In the genomic region with DNA sequence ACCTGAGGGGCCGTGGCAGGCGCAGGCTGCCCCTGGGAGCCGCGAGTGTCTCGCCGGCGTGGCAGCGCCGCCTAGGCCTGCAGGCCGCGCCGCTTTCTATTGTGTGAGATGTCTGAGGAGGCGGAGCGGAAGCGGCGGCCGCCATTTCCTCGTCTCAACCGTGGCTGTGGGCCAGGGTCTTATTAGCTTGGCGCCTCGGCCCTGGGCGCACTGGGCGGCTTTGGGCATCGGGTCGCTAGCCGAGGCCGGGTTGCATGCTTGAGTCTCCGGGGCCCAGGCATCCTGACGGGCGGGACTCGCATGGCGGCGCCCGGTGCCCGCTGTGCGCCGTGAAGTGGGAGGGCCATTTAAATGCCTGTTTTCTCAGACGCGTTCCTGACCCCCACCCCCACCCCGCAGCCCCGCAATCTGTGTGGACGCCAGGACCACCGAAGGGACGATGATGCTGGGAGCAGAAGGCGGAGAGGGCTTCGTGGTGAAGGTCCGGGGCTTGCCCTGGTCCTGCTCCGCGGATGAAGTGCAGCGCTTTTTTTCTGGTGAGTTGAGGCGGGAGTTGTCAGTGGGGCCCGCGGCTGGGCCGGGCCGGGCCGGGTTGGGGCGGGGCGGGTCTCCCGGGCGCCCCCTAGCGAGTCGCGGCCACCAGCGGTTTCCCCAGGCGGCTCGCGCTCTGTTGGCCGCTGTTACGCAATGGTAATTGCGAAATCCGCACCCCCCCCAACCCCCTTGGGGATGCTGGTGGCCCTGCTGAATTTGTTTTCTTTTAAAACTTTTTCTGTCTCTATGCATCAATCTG, we compare ENCODE assay signal across 8 mouse cellular contexts. TPM values are rescaled to one million over a fixed set of nuclear protein-coding genes. Genes with fewer than 3 reads are reported as not detected.
A peak's percentile ranks its signal among the peaks of the same experiment; 100 is the strongest.
DNase-seq lines count a peak whose midpoint lies in the region; ATAC-seq lines count a peak whose summit lies in the region.

No protein-coding gene starts in this region.

- H3K4me1 ChIP-seq in intestine, embryonic 14.5 days (replicated peaks; ENCODE audit: control insufficient read depth, insufficient read depth, low read length) = peaks cover 20% of the 10 kb centered on the region

- no peaks in the 10 kb centered on the region for H3K27me3 ChIP-seq in intestine, embryonic 14.5 days (replicated peaks; ENCODE audit: control insufficient read depth, insufficient read depth, low read length)

- H3K9me3 ChIP-seq in intestine, embryonic 14.5 days (ENCODE audit: control insufficient read depth, low read length) = no peaks in the 10 kb centered on the region

- peak overlapping the region; percentile 93 for H3K4me2 ChIP-seq in intestine, embryonic 14.5 days (ENCODE audit: low read length)

- under 1% methylated on average over 63 of the region's 71 CpGs for WGBS in intestine, embryonic 14.5 days

- peak overlapping the region; percentile 99 for H3K27ac ChIP-seq in intestine, embryonic 14.5 days (ENCODE audit: low read depth)

- ATAC-seq in intestine, embryonic 14.5 days (replicated peaks; ENCODE audit: low FRiP score, low TSS enrichment, low read depth) = peak; percentile 77
- peak; percentile 32 for ATAC-seq in megakaryocyte-erythroid progenitor cell, adult 5-6 weeks (replicated peaks; ENCODE audit: low FRiP score, low TSS enrichment, poor library complexity, severe bottlenecking)

- H3K9ac ChIP-seq in intestine, embryonic 14.5 days (ENCODE audit: low read length) = peak overlapping the region; percentile 86

- peaks cover 36% of the 10 kb centered on the region for H3K36me3 ChIP-seq in intestine, embryonic 14.5 days (ENCODE audit: control insufficient read depth, insufficient read depth, low read length)

- DNase-seq in adrenal gland, adult 18-20 months (ENCODE audit: low spot score in 2 of 2) = peak; percentile 91 to 92
- peak; percentile 85 for DNase-seq in embryo, embryonic 10.5 days (ENCODE audit: low spot score)
- DNase-seq in gastrocnemius, postnatal 14 days = peak; percentile 91
- DNase-seq in intestine, embryonic 14.5 days (ENCODE audit: low spot score) = peak; percentile 94
- peak; percentile 72 to 84 for DNase-seq in left cerebral cortex, postnatal 14 days (ENCODE audit: low spot score in 2 of 2)
- peak; percentile 86 for DNase-seq in right cerebral cortex, postnatal 14 days
- DNase-seq in urinary bladder, postnatal 36 days (ENCODE audit: low spot score in 2 of 2) = peak; percentile 83 to 91

- H3K4me3 ChIP-seq in intestine, embryonic 14.5 days (ENCODE audit: low read depth, low read length) = peak overlapping the region; percentile 68

- intact Hi-C loops in gastrocnemius, postnatal 14 days (cut with DNase I; ENCODE audit: low total_unique reads) = no loop called here
- intact Hi-C loops in left cerebral cortex, postnatal 14 days (cut with DNase I) = no loop called here

RNA-seq across cellular contexts. Expression of gene Hnrnph1, which starts 1.3 kb away (rescaled TPM):
- total RNA-seq in adrenal gland, adult 18-20 months (2021) = 100 to 1,000 TPM; 281 to 308 TPM
- total RNA-seq in gastrocnemius, postnatal 14 days (2021) = 10 to 100 TPM; 77.9 to 81.6 TPM
- polyA plus RNA-seq in intestine, embryonic 14.5 days (2014; fragmentation: Nextera tagmentation; extraction: Ambion mirVana) = 411 and 475 TPM in 2 replicates
- total RNA-seq in left cerebral cortex, postnatal 14 days (2021) = 100 to 1,000 TPM; 201 to 225 TPM
- total RNA-seq in megakaryocyte-erythroid progenitor cell, adult 5-6 weeks (2014; fragmentation: Nextera tagmentation) = 618 and 682 TPM in 2 replicates
- total RNA-seq in megakaryocyte-erythroid progenitor cell, adult 5-6 weeks (2017) = 798 and 1,044 TPM in 2 replicates

RNA-seq across cellular contexts. Expression of gene Cby3, which starts 23.8 kb away (rescaled TPM):
- total RNA-seq in adrenal gland, adult 18-20 months (2021) = not detected
- total RNA-seq in gastrocnemius, postnatal 14 days (2021) = not detected
- 0.27 TPM in 2 replicates for polyA plus RNA-seq in intestine, embryonic 14.5 days (2014; fragmentation: Nextera tagmentation; extraction: Ambion mirVana)
- not detected for total RNA-seq in left cerebral cortex, postnatal 14 days (2021)
- total RNA-seq in megakaryocyte-erythroid progenitor cell, adult 5-6 weeks (2014; fragmentation: Nextera tagmentation) = 1.0 TPM in 1 of 2 replicates, not detected in the other
- not detected in 2 replicates for total RNA-seq in megakaryocyte-erythroid progenitor cell, adult 5-6 weeks (2017)

RNA-seq across cellular contexts. Expression of gene Canx, which starts 52.6 kb away (rescaled TPM):
- total RNA-seq in adrenal gland, adult 18-20 months (2021) = 100 to 1,000 TPM; 431 to 540 TPM
- 100 to 1,000 TPM; 104 to 133 TPM for total RNA-seq in gastrocnemius, postnatal 14 days (2021)
- polyA plus RNA-seq in intestine, embryonic 14.5 days (2014; fragmentation: Nextera tagmentation; extraction: Ambion mirVana) = 246 and 259 TPM in 2 replicates
- 100 to 1,000 TPM; 404 to 407 TPM for total RNA-seq in left cerebral cortex, postnatal 14 days (2021)
- total RNA-seq in megakaryocyte-erythroid progenitor cell, adult 5-6 weeks (2014; fragmentation: Nextera tagmentation) = 331 and 366 TPM in 2 replicates
- total RNA-seq in megakaryocyte-erythroid progenitor cell, adult 5-6 weeks (2017) = 1,306 and 1,380 TPM in 2 replicates

RNA-seq across cellular contexts. Expression of gene Rufy1, which starts 52.8 kb away (rescaled TPM):
- 10 to 100 TPM; 34.5 to 39.4 TPM for total RNA-seq in adrenal gland, adult 18-20 months (2021)
- total RNA-seq in gastrocnemius, postnatal 14 days (2021) = 10 to 100 TPM; 17.4 to 18.2 TPM
- polyA plus RNA-seq in intestine, embryonic 14.5 days (2014; fragmentation: Nextera tagmentation; extraction: Ambion mirVana) = 21.6 and 24.8 TPM in 2 replicates
- total RNA-seq in left cerebral cortex, postnatal 14 days (2021) = 10 to 100 TPM; 25.5 to 25.8 TPM
- 6.4 and 19.1 TPM in 2 replicates for total RNA-seq in megakaryocyte-erythroid progenitor cell, adult 5-6 weeks (2014; fragmentation: Nextera tagmentation)
- total RNA-seq in megakaryocyte-erythroid progenitor cell, adult 5-6 weeks (2017) = 21.3 and 22.3 TPM in 2 replicates

Comparison
In these comparisons a context has a peak if more than half of its experiments do, and no peak if none do; other contexts are left out.
1. Peak in every context shown above with its lines: DNase-seq, ATAC-seq, H3K4me3 ChIP-seq and H3K27ac ChIP-seq.